Mouse (Mus musculus) ES-Bruce4 (cell line): Measurements from ENCODE around the gene Rnf115.

Source experiments
- CTCF ChIP-seq: IDR thresholded peaks from one replicate; pipeline ENCODE4 v1.8.1; 2011; ENCODE audit warnings: low read depth, low read length
- EP300 ChIP-seq: IDR thresholded peaks from 2 replicates; pipeline ENCODE4 v1.6.1; 2011; ENCODE audit warnings: low read depth, low read length; ENCODE audit not compliant: insufficient read depth
- POLR2A ChIP-seq: IDR thresholded peaks from one replicate; pipeline ENCODE4 v1.8.1; 2011; ENCODE audit warnings: low read length; ENCODE audit not compliant: insufficient read depth

DNA sequence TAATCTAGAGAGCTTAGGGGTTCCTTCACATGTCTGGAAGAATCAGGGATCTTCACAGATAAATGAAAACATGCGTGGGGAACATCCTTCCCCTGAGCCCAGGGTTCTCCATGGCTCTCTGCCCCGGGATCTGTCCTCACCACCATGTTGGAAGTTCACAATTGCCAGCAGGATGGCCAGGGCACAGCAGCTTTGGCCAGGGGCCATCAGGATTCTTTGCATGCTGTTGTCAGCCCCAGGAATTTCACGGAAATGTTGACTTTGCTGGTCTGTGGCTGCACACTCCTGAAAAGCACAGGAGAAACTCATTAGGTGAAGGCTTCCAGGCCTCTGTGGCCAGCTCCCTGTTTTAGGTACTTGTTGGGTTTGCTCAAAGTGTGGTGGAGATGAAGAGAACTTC is 81.2 kb downstream of the Rnf115 start:
- no peak for TF ChIP-seq POLR2A
- no peak for TF ChIP-seq EP300
- no peak for TF ChIP-seq CTCF
